Mouse (Mus musculus): ENCODE measurements at regions not wholly inside any gene's neighbourhood (a gene's known extent, or its start where the extent isn't known, plus 50 kb on each side); places are given as distances from the start of the nearest gene placed in this dataset.

GRCm38 (mm10) chr17:59762068-59762467 is 748.9 kb upstream of the Nudt12 start:
- no peak overlapping the region for H3K4me2 ChIP-seq (replicated peaks; ENCODE audit: low read depth, low read length)
- H3K4me1 ChIP-seq (replicated peaks; ENCODE audit: control insufficient read depth, insufficient read depth, low read length), result no peaks in the 10 kb centered on the region
- H3K9ac ChIP-seq (ENCODE audit: low read depth, low read length), result no peak overlapping the region
- H3K4me3 ChIP-seq (ENCODE audit: low read depth, low read length), result no peak overlapping the region
- DNase-seq (ENCODE audit: low spot score) (no peak), ATAC-seq (ENCODE audit: low FRiP score) (no peak)
- no peaks in the 10 kb centered on the region for H3K27me3 ChIP-seq (ENCODE audit: control insufficient read depth, insufficient read depth, low read length)
- H3K27ac ChIP-seq (ENCODE audit: low read depth, low read length), result no peak overlapping the region
- H3K9me3 ChIP-seq (ENCODE audit: control insufficient read depth, low read length), result no peaks in the 10 kb centered on the region
- H3K36me3 ChIP-seq (ENCODE audit: control insufficient read depth, insufficient read depth, low read length), result no peaks in the 10 kb centered on the region
- WGBS, result 25% methylated on average over 4 of the region's 4 CpGs

DNA sequence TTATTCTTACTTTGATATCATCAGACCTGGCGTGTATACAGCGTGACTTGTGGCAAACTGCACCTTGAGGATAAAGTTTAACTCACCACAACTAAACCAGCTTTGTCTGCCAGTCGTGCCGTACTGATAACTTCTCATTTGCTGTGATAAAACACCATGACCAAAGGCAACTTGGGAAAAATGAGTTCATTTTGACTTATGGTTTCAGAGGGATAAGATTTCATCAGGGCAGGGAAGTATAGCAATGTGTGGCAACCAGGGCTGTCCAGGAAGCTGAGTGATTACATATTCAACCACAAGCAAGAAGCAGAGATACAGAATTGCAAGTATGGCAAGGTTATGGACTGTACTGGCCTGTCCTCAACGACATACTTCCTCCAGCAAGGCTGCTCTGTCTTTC is 747.7 kb upstream of the Nudt12 start:
- Histone ChIP-seq H3K27me3 (ENCODE audit: control insufficient read depth, insufficient read depth, low read length) (no peaks in the 10 kb centered on the region), H3K36me3 (ENCODE audit: control insufficient read depth, insufficient read depth, low read length) (no peaks in the 10 kb centered on the region), H3K27ac (ENCODE audit: low read depth, low read length) (no peak overlapping the region), H3K4me2 (replicated peaks; ENCODE audit: low read depth, low read length) (no peak overlapping the region), H3K9ac (ENCODE audit: low read depth, low read length) (no peak overlapping the region), H3K9me3 (ENCODE audit: control insufficient read depth, low read length) (no peaks in the 10 kb centered on the region), H3K4me3 (ENCODE audit: low read depth, low read length) (no peak overlapping the region), H3K4me1 (replicated peaks; ENCODE audit: control insufficient read depth, insufficient read depth, low read length) (no peaks in the 10 kb centered on the region)
- 87% methylated on average over 5 of the region's 5 CpGs for WGBS
- DNase-seq (ENCODE audit: low spot score) (no peak), ATAC-seq (ENCODE audit: low FRiP score) (no peak)

DNA sequence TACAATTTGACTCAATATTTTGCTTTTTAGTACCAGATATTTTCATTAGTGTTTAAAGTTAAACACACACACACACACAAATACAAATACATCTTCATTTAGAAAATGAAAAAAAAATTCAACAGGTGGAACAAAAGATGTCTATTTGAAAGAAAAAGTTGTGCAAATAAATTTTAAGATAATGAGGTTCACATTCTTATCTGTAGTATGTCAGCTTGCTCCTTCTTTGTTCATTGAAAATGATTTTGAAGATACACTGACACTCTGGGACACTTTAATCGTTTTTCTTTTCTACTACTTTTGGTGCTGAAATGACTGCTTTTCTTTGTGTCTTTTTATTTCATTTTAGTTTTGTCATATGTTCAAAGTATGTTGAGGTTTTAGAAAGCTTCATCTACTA is 732.9 kb upstream of the Nudt12 start:
- Histone ChIP-seq H3K4me2 (replicated peaks; ENCODE audit: low read depth, low read length) (no peak overlapping the region), H3K4me3 (ENCODE audit: low read depth, low read length) (no peak overlapping the region), H3K36me3 (ENCODE audit: control insufficient read depth, insufficient read depth, low read length) (no peaks in the 10 kb centered on the region), H3K9ac (ENCODE audit: low read depth, low read length) (no peak overlapping the region), H3K27me3 (ENCODE audit: control insufficient read depth, insufficient read depth, low read length) (no peaks in the 10 kb centered on the region), H3K4me1 (replicated peaks; ENCODE audit: control insufficient read depth, insufficient read depth, low read length) (no peaks in the 10 kb centered on the region), H3K27ac (ENCODE audit: low read depth, low read length) (no peak overlapping the region), H3K9me3 (ENCODE audit: control insufficient read depth, low read length) (no peaks in the 10 kb centered on the region)
- no peak for DNase-seq (ENCODE audit: low spot score)
- ATAC-seq (ENCODE audit: low FRiP score), result no peak
- 86% methylated on average over 1 of the region's 1 CpGs for WGBS
